Mouse (Mus musculus) limb, embryonic 14.5 days (tissue): ENCODE data around the gene Psma6. TPM values are rescaled to one million over a fixed set of nuclear protein-coding genes. Genes with fewer than 3 reads are reported as not detected.

ENCODE experiments used
- ATAC-seq: fragments of 200-750 bp; cut with Nextera tagmentation; 2 replicates; pipeline ENCODE4 v1.8.0; 2017; ENCODE audit warnings: low read depth, moderate number of reproducible peaks, moderate TSS enrichment; ENCODE audit not compliant: low FRiP score
- DNase-seq: peaks from one replicate; pipeline ENCODE4 v3.0.0-alpha.2; 2015; ENCODE audit warnings: low spot score
- H3K27ac ChIP-seq: fragments of 300-500 bp; sonication (generic); replicated peaks from 2 replicates; pipeline ENCODE4 v1.5.1; 2014; ENCODE audit warnings: low read depth, mild to moderate bottlenecking, low read length, moderate library complexity, mixed read lengths
- H3K27me3 ChIP-seq: fragments of 300-500 bp; sonication (generic); 2 replicates; pipeline ENCODE4 v1.6.1; 2014; ENCODE audit warnings: low read length, mixed read lengths; ENCODE audit not compliant: control insufficient read depth, insufficient read depth
- H3K36me3 ChIP-seq: fragments of 300-500 bp; sonication (generic); 2 replicates; pipeline ENCODE4 v1.6.1; 2014; ENCODE audit warnings: mild to moderate bottlenecking, low read length, moderate library complexity, mixed read lengths; ENCODE audit not compliant: control insufficient read depth, insufficient read depth
- H3K4me1 ChIP-seq: fragments of 300-500 bp; sonication (generic); 2 replicates; pipeline ENCODE4 v1.6.1; 2014; ENCODE audit warnings: antibody characterized with exemption, low read length, mixed read lengths; ENCODE audit not compliant: control insufficient read depth, insufficient read depth
- H3K4me2 ChIP-seq: fragments of 300-500 bp; sonication (generic); replicated peaks from 2 replicates; pipeline ENCODE4 v1.6.1; 2014; ENCODE audit warnings: low read depth, mild to moderate bottlenecking, low read length, moderate library complexity; ENCODE audit not compliant: severe bottlenecking
- H3K4me3 ChIP-seq: fragments of 300-500 bp; sonication (generic); replicated peaks from 2 replicates; pipeline ENCODE4 v1.5.1; 2014; ENCODE audit warnings: low read length
- H3K9ac ChIP-seq: fragments of 300-500 bp; sonication (generic); 2 replicates; pipeline ENCODE4 v1.6.1; 2014; ENCODE audit warnings: mild to moderate bottlenecking, low read depth, low read length, moderate library complexity; ENCODE audit not compliant: severe bottlenecking
- H3K9me3 ChIP-seq: fragments of 300-500 bp; sonication (generic); 2 replicates; pipeline ENCODE4 v1.6.1; 2016; ENCODE audit warnings: low read length; ENCODE audit not compliant: control insufficient read depth
- POLR2A ChIP-seq: fragments of 200-500 bp; IDR thresholded peaks from 2 replicates; pipeline ENCODE4 v1.8.0; 2012; ENCODE audit warnings: inconsistent platforms, mild to moderate bottlenecking, moderate library complexity, borderline replicate concordance; ENCODE audit not compliant: insufficient read depth, insufficient read length; ENCODE audit errors: extremely low read depth
- WGBS: fragments of 180-500 bp; shearing (Covaris S2); extraction: QIAGEN DNeasy Blood & Tissue Kit; methylation state at CpG from one replicate; pipeline ENCODE4 v1.1.7; 2014; 5-methylcytosine and 5-hydroxymethylcytosine counted together
- polyA plus RNA-seq, 2 experiments: library from polyadenylated mRNA; depleted of rRNA in 1 of 2; stranded (reverse) in 1 of 2; unstranded in 1 of 2; fragments of >200 nt; fragmentation: Nextera tagmentation in 1 of 2; extraction: Ambion mirVana in 1 of 2; gene quantifications; 2 replicates each; pipeline versions ENCODE4 v1.2.1 to v1.2.3; 2012 to 2014

The Psma6 gene
- polyA plus RNA-seq, 2 experiments, result 167 to 425 TPM

DNA sequence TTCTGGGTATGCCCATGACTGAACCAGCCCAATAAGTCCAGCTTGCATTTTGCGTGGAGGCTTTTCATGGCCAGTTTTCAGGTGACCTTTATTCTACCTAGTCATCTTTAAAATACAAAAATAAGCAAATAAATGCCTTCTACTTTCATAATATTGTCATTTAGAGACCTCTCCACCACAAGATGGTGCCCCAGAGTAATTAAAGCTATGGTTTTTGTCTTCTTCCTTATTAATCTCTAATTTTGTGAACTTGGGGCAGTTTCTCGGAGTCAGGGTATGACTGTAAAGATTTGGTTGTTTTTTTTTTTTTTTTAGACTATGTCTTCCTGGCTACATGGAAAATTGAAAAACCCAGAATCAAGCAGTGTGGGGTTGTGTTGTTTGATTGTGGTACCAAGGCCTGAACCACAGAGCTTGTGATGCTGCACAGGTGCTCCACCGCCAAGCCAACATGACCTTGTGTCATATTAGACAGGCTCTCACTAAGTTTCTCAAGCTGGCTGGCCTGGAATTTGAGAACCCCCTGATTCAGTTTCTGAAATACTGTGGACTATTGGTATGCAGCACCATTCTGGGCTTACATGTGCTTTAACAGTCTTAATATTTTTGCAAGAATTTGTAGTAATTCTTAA, 11.5 kb upstream of the Psma6 start:
- Histone ChIP-seq H3K36me3 (no peaks in the 10 kb centered on the region), H3K4me2 (no peak overlapping the region), H3K4me1 (no peaks in the 10 kb centered on the region), H3K27ac (no peak overlapping the region), H3K9ac (no peak overlapping the region), H3K4me3 (no peak overlapping the region), H3K27me3 (no peaks in the 10 kb centered on the region), H3K9me3 (no peaks in the 10 kb centered on the region)
- WGBS, result 78% methylated on average over 3 of the region's 3 CpGs
- DNase-seq, result no peak
- no peak for ATAC-seq
- TF ChIP-seq POLR2A, result no peak

DNA sequence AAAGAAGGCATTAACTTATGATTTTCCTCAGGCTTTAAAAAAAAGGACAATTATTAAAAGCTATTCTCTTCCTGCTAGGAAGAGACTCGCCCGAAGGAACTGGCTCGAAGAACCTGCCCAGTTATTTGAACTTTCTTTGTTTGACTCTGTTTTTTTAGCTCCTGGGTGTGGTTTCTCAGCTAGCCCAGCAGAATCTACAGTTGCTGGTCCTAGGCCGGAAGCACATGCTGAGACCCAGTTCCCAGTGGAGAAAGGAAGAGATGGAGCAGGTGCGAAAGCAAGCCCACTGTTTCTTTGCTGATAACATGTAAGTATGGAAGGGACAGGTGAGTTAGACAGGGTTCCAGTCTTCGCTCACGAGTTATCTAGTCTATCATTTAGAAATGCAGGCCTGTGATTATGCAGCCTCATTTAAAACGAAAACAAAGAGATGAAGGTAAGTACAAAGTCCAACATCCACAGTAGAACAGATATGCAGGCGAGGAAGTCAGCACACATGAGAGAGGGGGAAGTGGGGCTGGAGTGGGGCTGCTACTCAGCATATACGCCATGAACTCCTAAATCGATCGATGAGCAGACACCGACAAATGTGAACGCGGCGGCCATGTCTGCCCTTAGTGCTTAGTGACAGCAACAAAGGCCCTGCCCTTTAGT, 6.9 kb upstream of the Psma6 start:
- H3K27me3 ChIP-seq, result no peaks in the 10 kb centered on the region

DNA sequence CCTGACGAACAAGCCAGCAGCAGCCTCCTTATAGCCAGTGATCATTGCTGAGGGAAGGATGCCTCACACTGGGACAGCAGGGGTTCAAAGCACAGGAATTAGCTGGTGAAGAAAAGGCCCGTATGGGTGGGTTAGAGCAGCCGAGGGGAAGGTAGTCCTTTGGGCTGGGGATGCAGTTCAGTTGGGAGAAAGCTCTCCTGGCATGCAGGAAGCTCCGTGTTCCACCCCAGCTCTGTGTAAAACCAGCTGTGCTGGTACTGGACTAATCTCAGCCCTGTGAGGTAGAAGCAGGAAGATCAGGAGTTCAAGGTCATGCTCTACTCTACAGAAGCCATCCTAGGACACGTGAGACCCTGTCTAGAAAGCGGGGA, 6.4 kb upstream of the Psma6 start:
- Histone ChIP-seq H3K9ac (no peak overlapping the region), H3K36me3 (no peaks in the 10 kb centered on the region), H3K9me3 (no peaks in the 10 kb centered on the region), H3K27ac (no peak overlapping the region), H3K4me2 (no peak overlapping the region), H3K4me3 (no peak overlapping the region), H3K27me3 (no peaks in the 10 kb centered on the region), H3K4me1 (no peaks in the 10 kb centered on the region)
- no peak for DNase-seq
- TF ChIP-seq POLR2A, result no peak
- 66% methylated on average over 6 of the region's 6 CpGs for WGBS
- no peak for ATAC-seq

More for the DNA sequence above, 6.9 kb upstream of the Psma6 start:
- H3K9me3 ChIP-seq, result no peaks in the 10 kb centered on the region
- ATAC-seq, result no peak
- H3K36me3 ChIP-seq, result no peaks in the 10 kb centered on the region
- WGBS, result 82% methylated on average over 16 of the region's 16 CpGs
- no peak for DNase-seq
- H3K27ac ChIP-seq, result no peak overlapping the region
- H3K4me3 ChIP-seq, result no peak overlapping the region
- H3K9ac ChIP-seq, result no peak overlapping the region
- no peak overlapping the region for H3K4me2 ChIP-seq
- H3K4me1 ChIP-seq, result no peaks in the 10 kb centered on the region
- TF ChIP-seq POLR2A, result no peak

GRCm38 (mm10) chr12:55384826-55385225, 804 bp downstream of the Psma6 start:
- Histone ChIP-seq H3K9ac (no peak overlapping the region), H3K36me3 (no peaks in the 10 kb centered on the region), H3K4me2 (no peak overlapping the region), H3K27ac (no peak overlapping the region), H3K27me3 (no peaks in the 10 kb centered on the region), H3K4me1 (0 out of 2 replicates have a peak, but pooled peaks cover 2% of the 10 kb centered on the region), H3K9me3 (no peaks in the 10 kb centered on the region), H3K4me3 (no peak overlapping the region)
- WGBS, result 81% methylated on average over 3 of the region's 3 CpGs
- no peak for TF ChIP-seq POLR2A
- no peak for ATAC-seq
- DNase-seq, result no peak

DNA sequence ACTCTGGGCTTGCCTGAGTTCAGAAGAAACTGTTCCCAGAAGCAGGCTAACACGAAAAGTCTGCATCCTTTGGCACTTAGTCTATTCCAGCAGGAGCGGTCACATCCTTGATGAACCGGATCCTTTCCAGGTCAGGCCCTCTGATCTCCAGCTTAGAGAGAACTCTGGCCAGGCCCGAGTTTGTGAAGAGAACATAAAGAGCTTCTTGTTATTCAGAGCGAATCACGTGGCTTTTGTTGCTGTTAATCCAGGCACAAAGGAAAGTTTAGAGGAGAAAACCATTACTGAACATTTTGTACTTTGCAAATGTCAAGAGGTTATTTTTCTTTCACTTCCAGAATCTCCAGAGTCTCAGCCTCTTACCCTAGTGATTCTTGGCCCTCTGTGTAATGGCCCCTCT, 1.9 kb downstream of the Psma6 start:
- Histone ChIP-seq H3K9ac (no peak overlapping the region), H3K36me3 (no peaks in the 10 kb centered on the region), H3K27ac (no peak overlapping the region), H3K4me3 (no peak overlapping the region), H3K27me3 (no peaks in the 10 kb centered on the region), H3K9me3 (no peaks in the 10 kb centered on the region), H3K4me2 (no peak overlapping the region), H3K4me1 (0 out of 2 replicates have a peak, but pooled peaks cover 2% of the 10 kb centered on the region)
- DNase-seq (no peak), ATAC-seq (no peak)
- no peak for TF ChIP-seq POLR2A
- WGBS, result 67% methylated on average over 6 of the region's 6 CpGs

DNA sequence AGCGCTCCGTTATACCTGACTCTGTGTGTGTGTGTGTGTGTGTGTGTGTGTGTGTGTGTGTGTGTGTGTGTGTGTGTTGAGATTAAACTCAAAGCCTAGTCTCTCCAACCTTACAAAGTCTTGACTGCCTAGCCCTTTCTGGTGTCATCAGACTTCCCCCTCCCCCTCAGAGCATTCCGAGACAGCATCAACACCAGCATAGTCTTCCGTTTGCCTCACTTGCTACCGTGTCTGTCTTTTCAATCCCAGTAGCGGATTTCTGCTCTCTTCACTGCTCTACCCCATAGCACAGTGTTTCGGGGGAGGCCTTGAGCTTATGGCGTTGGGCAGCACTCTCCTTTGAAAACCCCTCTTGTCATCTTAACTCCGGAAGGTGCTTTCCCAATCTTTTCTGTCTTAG, 2.4 kb downstream of the Psma6 start:
- H3K9ac ChIP-seq, result no peak overlapping the region
- ATAC-seq (no peak), DNase-seq (no peak)
- no peaks in the 10 kb centered on the region for H3K27me3 ChIP-seq
- H3K36me3 ChIP-seq, result no peaks in the 10 kb centered on the region
- H3K4me2 ChIP-seq, result no peak overlapping the region
- H3K9me3 ChIP-seq, result no peaks in the 10 kb centered on the region
- 0 out of 2 replicates have a peak, but pooled peaks cover 2% of the 10 kb centered on the region for H3K4me1 ChIP-seq
- TF ChIP-seq POLR2A, result no peak
- no peak overlapping the region for H3K4me3 ChIP-seq
- no peak overlapping the region for H3K27ac ChIP-seq
- 76% methylated on average over 9 of the region's 9 CpGs for WGBS
